Mouse (Mus musculus) thymus, postnatal 14 days (tissue): ENCODE measurements around the gene Apol8.

Source experiments
- DNase-seq: peaks from one replicate; pipeline ENCODE4 v3.0.0; 2021

Apol8 gene

DNA sequence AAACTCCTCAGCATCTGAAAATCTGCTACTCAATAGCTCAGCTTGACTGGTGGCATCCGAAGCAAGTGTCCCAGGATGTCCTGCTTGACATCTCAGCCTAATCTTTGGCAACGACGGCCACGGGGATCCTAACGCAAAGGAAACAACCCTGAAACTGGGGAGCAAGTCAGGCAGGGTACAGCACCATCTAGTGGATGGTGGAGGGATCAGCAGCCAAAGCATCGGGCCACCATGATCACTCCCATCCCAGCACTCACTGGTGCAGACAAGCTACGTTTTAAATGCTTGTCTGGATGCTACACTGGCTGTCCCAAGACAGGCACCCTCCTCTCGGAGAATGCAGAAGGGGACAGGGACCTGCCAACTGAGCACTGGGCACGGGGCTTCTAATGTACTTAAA lies at the start of gene Apol8:
Gene Apol8, minus strand, starts transcription at position 156 of the 400 bp plus-strand sequence.
- peak; percentile 63 for DNase-seq

DNA sequence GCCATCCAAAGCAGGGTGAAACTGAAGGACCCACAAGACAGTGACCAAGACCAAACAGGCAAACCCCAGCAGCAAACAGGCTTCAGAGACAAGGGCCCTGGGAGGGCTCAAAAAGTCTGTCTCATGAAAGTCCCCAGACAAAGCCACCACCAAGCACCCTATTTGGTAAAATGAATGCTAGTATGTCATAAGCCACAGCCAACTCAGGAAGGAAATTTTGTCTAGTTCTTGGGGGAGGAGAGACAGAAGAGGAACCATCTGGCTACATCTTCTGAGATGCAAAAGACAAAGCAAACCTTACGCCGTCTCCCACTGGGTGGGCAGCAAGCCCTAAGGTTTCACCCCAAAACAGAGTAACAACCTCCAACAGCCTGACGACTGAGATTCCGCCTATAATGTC lies 48.9 kb upstream of the Apol8 start:
- DNase-seq: peak; percentile 52

DNA sequence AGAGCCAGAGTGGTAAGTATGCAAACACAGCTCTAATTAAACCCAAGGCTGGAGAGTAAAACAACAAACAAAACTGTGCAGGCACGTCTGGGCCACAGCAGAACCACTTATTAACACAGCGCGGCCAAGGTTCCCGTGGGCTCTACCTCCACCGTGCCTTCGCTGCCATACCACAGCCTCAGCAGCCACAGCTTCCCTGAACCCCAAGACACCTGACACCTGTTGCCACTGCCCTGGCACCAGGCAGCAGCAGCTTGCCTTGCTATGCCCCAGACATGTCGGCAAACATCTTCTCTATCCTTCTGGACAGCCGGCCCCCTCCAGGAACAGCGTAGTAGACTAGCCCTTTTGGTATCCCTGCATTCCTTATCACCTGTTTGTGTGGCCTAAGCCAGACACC lies 48.1 kb upstream of the Apol8 start:
- peak; percentile 63 for DNase-seq

DNA sequence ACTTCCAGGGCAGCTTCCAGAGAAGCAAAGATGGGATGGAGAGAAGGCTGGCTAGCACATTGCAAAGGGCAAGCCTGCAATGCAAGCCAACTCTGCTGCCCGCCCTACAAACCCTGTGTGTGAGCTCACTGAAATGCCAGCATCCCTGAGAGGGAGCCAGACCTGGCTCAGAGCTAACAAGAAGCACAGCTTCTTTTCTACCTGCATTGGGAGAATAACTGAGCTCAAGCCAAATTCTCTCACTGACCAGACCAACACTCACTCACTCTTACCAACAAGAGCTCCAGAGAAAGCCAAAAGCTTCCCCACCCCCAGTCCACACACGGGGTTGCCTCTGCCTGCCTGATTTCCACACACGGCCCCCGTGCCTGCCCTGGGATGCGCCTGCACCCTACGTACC lies 47.7 kb upstream of the Apol8 start:
- DNase-seq: no peak

DNA sequence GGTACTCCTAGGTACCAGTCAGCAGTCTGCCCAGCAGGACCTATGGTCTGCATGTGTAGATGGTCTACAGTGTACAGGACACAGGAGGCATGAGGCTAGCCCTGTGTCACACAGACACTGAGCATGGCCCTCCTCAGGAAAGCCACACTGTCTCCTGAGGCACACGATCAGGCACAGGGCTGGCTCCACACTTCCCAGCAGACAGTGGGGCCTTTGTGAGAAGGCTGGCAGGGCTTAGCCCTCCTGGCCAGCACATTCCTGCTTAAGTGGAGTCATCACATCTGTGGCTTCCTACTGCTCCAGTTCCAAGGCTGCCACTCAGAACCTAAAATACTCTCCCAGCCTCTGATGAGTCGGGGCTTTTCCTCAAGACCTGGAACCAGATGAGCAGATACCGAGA lies 46.9 kb upstream of the Apol8 start:
- no peak for DNase-seq

DNA sequence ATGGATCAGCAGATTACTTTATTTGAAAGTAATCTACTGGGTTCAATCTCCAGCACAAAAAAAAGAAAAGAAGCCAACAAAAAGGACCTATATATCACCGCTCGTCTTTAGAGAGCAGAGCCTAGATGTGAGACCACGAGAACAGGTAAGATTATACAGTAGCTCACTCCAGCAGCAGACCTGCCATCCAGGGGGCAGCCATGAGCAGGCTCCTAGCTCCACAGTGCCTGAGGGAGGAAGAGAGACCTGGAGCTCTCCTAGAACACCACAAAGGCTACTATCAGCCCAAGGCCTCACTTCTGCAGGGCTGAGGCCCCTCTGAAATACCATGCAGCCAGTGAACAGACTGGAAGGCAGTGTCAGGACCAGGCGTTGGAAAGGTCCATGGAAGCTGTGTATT lies 46.2 kb upstream of the Apol8 start:
- DNase-seq: peak; percentile 61

DNA sequence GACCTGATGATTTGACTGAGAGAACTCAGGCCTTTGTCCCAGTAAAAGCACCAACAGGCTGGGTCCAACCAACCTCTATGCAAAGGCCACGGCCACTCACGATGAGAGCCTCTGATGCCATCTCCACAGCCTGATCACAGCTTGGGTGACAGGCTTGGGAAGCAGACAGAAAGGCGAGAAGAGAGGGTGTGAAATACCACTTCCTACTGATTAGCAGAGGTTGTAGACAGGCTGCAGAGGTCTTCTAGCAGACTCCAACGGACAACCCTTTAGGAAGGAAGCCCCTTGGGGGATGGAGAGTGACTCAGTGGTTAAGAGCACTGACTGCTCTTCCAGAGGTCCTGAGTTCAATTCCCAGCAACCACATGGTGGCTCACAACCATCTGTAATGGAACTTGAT lies 44.4 kb upstream of the Apol8 start:
- DNase-seq: peak; percentile 24

DNA sequence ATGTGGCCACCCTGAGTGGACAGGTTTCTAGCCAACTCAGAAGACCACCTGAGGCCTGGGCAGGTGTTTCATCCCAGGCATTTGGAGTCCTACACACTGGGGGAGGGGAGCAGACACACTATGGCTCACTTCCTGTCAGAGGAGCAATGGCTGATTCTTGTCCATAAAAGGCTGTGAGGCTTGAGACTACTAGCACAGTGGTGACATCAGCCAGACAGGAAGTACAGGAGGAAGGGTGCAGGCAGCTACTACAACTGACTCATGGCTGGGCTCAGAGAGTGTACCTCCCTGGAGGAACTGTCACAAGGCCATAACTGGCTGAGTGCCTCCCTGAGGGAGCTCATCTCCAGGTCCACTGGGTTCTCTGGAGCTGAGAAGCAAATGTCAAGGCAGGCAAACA lies 43.7 kb upstream of the Apol8 start:
- DNase-seq: peak; percentile 84

DNA sequence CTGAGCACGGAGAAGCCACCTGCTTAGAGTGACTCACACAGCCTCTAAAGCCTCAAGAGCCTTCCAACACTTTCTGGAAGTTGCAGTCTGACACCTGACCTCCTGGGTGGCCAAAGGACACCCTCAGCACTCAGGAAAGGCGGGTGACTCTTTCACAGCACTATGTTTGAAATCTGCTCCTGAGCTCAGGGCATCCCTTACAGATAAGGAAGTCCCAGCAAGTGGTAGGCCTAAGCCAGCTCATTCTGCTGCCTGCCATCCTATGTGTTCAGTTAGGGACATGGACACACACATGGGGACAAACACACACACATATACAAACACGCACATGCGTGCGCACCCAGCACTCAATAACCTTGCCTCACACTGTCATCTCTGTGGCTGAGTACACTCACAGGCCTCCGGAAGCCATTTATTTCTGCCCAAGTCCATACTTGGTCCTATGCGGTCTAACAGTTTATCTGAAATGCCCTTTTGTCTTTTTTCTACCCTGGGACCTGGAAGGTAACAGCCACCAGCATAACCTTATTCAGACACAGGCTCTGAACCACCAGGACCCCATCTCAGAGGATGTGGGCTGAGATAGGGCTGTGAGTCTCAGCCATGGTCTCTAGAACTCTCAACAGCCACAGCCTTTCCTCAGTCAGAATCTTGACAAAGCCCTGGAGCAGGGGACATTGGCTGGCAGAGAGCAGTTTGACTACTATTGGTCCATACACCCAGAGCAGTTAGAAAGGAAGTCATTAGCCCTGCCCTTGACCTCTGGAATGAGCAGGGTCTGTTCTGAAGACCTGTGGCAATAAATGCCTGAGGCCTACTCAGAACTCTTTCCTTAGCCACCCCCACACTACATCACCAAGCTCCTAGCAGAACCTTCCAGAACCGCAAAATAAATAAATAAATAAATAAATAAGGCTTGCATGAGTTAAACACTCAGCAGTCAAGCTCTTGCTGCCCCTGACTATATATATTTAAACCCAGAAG lies 43.0 kb upstream of the Apol8 start:
- peak; percentile 43 for DNase-seq

DNA sequence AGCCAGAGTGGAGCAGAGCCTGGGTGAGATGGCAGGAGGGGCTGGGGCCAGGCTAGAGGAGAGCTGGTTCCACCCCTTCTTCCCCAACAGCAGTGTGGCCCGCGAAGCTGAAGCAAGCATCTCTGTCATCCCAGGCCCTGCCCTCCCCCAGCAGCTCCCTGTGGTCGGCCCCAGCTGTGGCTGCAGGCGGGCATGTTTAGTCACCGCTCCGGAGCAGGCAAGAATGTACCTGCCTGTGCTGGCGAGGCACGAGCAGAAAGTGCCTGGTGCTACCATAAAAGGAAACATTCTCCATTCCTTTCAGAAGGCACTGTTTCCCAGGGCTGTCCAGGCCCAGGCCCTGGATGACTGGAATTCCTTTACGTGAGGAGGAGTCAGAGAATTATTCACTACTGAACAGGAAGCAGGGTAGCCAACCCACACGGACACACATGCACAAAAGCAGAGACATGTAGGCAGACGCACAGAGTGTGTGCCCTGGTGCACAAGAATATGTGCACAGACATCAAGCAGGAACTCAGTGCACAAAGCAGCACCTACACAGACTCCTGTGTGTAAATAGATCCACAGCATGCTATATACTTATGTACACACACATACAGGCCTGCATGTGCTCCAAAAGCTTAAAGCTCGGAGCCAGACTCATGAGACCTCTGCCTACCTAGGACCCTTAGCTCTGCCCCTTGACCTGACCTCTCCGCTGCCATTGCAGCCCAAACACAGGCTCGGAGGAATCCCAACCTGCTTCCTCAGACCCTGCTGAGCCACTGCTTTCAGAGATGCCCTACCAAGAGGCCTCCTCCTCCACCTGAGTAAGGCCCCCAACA lies 42.1 kb upstream of the Apol8 start:
- DNase-seq: peak; percentile 83

DNA sequence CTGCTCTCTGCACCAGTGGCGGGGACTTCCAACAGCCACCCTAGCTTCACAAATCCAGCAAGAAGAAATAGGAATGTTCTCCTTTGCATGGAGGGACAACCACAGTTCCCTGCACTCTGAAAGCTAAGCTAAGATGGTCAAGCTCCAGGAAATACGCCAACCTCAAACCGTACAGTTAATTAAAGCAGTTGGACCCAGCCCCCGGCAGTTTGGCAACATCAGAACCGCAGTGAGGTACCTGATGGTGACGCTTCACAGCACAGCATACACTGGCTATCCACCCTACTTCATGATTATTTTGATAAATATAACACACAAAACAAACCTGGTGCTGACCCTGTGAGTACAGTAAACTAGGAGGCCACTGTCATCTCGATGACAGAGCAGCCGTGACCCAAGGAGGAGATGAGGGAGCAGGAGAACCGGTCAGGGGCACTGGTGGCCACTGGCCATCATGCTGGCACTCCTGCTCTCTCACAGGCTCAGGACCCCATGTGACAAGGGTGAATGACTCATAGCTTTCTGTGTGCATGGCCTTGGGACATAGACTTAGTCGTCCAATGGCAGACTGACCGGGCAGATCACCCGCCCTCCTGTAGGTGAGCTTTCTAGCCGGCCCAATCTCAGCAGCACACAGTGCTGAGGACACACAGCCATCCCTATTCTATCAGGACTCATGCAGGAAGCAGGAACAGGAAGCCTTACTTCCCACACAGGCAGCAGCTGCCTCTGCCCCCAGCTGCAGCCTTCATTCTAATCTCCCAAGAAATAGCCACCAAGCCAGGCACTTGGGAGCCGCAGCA lies 41.0 kb upstream of the Apol8 start:
- DNase-seq: no peak

DNA sequence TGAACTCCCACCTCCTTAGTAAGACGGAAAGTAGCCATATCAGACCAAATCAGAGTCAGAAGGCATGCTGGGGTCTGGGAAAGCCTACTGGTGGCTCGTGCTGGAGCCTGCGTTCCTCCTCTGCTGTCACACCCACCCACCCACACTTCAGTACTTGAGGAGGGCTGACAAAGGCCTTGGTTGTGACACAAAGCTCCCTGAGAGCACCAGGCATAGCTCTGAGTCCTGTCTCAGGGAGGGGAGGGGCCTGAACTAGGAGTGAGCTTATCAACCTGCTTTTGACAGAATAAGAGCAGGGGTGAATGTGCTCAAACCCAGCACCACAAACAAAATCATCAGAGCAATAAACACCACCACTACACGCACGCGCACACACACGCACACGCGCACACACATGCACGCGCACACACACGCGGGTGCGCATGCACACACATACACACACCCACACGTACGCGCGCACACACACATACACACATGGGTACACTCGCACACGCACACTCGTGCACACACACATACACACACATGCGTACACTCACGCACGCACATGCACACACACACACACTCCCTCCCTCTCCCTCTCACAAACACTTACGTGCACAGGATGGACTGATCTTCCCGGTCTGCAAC lies 39.7 kb upstream of the Apol8 start:
- DNase-seq: no peak

DNA sequence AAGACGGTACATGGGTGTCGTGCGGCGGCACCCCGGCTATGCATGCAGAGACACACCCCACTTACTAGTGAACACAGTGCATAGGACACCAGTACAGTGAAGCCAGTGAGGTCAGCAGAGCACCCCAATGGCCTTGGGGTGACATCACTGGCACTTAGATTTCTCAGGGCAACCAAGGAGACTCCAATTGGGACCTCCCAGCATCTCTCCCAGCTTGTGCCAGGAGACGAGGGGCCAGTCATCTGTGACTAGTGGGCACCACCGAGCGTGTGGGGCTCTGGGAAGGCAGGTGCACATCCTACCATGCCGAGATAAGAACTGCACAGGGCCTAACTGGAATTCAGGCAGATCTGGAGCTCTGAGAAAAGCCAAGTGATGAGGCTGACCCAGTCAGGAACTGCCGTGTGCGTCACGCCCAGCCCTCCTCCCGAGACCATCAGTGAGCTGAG lies 38.1 kb upstream of the Apol8 start:
- no peak for DNase-seq

DNA sequence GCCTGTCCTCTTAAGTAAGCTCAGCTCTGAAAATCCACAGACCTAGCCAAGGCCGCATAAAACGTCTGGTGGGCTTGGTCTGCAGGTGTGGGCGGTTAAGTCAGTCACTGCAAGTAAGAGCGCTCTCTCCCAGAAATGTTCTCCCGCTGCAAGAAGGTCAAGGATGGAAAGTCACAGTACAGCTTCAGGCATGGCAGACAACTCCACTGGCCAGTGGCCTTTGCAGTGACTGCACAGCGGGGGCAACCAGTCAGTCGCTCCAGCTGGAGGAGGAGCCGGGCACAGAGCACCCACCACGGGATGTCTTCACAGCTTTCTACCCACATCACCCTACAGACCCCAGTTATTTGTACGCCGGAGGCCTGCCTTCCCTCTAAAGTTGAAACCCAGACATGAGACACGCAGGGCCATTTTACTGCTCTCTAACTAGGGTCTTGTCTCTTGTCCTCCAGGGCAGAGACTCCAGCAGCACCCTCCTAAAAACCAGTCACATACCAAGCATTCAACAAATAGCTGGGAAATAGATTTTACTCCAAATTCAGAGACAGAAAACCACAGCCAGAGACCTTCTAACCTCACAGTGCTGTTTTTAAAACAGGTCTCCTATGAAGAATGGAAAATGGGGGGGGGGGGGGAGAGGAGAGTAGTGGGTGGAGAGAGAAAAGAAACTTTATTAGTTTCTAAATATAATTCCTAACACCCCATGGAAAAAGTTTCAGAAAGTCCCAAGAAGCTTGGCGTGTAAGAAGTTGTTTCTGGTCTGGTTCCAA lies 37.5 kb upstream of the Apol8 start:
- DNase-seq: no peak

DNA sequence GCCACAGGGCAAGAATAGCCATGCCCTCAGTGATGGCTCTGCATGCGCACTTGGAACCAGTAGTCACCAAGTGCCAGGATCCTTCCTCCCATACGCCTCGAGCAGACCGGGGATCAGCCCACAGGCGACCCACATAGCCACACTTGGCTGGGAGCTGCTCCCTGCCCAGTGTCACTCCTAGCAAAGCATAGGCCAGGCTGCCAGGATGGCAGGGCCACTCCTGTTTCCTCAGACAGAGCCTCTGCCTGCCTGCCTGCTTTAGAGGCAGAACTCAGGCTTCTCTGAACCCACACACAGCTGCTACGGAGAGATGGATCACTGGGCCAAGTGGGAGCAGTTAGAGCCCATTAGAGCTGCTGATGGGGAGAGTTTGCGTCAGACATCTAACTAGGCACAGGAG lies 36.8 kb upstream of the Apol8 start:
- no peak for DNase-seq

DNA sequence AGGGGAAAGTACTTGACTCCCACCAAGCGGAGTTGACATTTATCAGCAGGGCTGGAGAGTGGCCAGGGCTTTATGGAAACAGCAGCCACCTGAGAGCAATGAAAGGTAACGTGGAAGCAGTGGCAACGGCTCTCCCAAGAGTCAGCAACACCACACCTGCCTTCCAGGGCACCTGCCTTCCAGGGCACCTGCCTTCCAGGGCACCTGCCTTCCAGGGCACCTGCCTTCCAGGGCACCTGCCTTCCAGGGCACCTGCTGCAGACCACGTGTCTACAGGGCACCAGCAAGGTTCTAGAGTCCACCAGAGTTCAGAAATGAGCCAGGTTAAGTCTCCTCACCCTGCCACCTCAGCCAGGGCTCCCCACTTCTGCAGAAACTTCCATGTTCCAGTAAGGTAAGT lies 36.3 kb upstream of the Apol8 start:
- no peak for DNase-seq

DNA sequence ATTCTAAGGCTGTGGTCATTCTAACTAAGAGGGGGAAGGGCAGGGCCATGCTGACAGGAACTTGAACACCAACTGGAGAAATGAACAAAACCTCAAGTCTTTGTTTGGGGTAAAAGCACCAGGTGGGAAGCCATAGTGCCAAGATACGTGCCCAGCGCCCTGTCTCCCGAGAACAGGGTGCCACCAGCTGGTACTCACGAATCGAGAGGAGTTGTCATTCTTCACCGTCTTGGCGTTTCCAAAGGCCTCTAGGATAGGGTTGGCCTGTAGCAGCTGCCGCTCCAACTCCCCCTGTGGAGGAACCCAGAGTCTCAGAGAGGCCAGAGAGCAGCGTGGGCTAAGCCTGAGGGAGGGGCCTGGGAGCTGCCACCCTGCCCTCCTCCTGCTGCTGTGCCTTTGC lies 35.3 kb upstream of the Apol8 start:
- DNase-seq: no peak

DNA sequence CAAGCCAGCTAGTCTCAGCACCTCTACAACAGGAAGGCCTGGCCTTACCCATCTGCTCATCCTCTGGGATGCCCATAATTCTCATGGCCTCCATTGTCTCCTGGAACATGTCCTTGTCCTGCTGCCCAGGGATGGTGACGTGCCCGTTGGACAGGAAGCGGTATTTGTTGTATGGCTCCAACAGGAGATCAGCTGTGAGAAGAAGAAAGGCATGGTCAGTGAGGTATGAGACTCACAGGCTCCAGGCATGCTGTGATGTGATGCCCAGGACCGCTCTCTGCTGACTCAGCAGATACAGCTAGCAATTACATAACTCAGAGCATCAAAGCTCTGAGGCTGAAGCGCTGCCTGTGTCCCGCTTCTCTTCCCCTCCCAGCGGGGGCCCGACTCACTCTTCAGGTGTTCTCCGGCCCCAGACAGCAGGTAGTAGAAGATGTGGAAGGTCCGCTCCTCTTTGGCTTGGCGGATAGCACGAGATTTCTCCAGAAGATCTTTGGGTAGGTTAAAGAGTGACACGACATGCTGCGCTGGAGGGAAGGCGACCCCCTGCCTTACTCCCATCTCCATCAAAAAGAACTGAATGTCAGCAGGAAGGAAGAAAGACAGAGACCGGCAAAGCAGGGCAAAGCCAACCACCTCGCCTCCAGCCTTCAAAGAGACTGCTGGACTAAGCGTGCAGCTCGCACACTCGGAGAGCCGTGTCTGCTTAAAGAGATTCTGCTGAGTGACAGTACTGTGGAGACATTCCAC lies 34.0 kb upstream of the Apol8 start:
- DNase-seq: no peak

DNA sequence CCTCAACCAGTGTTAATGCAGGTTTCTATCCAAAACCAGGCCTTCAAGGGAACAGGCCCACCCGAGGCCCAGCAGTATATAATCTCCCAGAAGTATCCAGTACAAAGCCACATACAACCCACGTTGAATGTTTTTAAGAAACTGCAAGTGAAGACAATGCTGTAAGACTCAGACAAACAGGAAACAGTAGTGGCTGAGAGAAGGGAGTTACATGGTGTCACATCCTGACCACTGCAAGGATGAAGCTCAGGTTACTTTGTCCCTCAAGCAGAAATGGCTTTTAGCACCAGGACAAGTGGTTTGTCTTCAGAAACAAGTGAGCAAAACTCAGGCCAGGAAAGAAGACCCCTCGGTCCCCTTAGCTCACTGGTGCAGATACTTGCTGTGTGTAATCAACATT lies 32.4 kb upstream of the Apol8 start:
- no peak for DNase-seq

DNA sequence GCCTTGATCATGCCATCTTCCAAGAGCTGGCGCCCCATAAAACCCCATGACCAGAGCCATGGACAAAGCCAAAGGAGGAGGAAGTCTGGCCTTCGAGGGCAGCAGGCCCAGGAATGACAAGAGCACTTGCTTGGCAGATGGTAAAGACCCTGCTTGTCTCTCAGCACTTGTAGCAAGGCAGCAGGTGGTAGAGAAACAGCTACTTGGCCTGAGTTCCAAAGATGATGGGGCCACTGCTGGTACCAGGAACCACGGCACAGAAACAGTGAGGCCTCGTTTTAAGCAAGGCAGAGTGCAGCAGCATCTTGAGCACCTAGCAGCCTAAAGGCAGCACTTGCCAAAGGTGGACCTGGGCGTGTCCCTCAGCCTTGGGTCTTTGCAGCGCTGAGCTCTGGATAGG lies 31.6 kb upstream of the Apol8 start:
- DNase-seq: no peak

DNA sequence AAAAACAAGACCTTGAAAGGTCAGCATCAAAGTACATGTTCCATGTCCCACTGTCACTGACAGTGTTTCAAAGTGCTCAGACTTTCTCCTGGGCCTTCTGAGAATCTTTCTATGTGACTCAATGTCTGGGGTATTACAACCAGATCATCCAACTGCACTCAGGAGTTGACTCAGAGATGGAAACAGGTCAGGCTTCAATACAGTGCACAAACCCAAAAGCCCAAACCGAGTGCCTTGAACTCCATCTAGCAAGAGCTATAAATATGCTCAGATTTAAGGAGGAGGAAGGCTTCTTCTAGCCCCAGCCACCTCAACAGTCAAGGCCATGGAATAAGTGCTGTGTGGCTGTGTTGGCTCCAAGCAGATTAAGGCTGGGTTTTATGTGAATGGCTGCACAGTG lies 29.0 kb upstream of the Apol8 start:
- no peak for DNase-seq
